Mouse (Mus musculus): Measurements from ENCODE around the gene Col25a1.

DNA sequence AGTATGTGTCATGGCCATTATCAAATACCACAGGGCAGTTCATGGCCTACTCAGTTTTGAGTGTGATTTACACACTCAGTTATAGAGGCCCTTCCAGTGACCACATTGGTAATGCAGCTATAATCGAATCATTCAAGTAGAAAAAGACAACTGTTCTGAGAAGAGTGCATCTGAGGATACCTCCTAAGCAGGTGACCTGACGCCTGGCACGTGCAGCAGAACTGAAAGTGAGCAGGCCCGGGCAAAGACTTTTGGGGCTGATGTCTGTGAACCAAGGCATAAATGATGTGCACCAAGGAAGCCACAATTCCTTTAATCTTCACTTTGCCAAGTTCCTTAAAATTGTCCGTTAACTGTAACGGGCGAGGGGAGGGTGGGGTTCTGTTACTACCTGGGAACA is 101.6 kb downstream of the Col25a1 start:
- TF ChIP-seq CTCF (IDR thresholded peaks at IDR 0.05; ENCODE audit: low read depth, low read length) (no peak), POLR2A (IDR thresholded peaks at IDR 0.05; ENCODE audit: borderline replicate concordance, low read depth, low read length) (no peak)
